Mouse (Mus musculus) neural tube, embryonic 15.5 days (tissue): ENCODE results near the gene Pdha1. TPM values are rescaled to one million over a fixed set of nuclear protein-coding genes. Genes with fewer than 3 reads are reported as not detected.

Experiments
- ATAC-seq: fragments of 200-750 bp; cut with Nextera tagmentation; 2 replicates; pipeline ENCODE4 v1.8.0; 2017; ENCODE audit warnings: mild to moderate bottlenecking, moderate TSS enrichment, moderate library complexity; ENCODE audit not compliant: low FRiP score
- H3K27ac ChIP-seq: fragments of 300-500 bp; sonication (generic); replicated peaks from 2 replicates; pipeline ENCODE4 v1.5.1; 2015; ENCODE audit warnings: mild to moderate bottlenecking, inconsistent platforms
- H3K27me3 ChIP-seq: fragments of 300-500 bp; sonication (generic); replicated peaks from 2 replicates; pipeline ENCODE4 v1.6.1; 2015; ENCODE audit warnings: inconsistent platforms
- H3K36me3 ChIP-seq: fragments of 300-500 bp; sonication (generic); 2 replicates; pipeline ENCODE4 v1.6.1; 2015; ENCODE audit warnings: inconsistent platforms
- H3K4me1 ChIP-seq: fragments of 300-500 bp; sonication (generic); 2 replicates; pipeline ENCODE4 v1.6.1; 2015; ENCODE audit warnings: inconsistent platforms
- H3K4me2 ChIP-seq: fragments of 300-500 bp; sonication (generic); 2 replicates; pipeline ENCODE4 v1.6.1; 2015; ENCODE audit warnings: inconsistent platforms, mild to moderate bottlenecking, moderate library complexity
- H3K4me3 ChIP-seq: fragments of 300-500 bp; sonication (generic); replicated peaks from 2 replicates; pipeline ENCODE4 v1.5.1; 2015; ENCODE audit warnings: mild to moderate bottlenecking, inconsistent platforms
- H3K9ac ChIP-seq: fragments of 300-500 bp; sonication (generic); replicated peaks from 2 replicates; pipeline ENCODE4 v1.6.1; 2015; ENCODE audit warnings: mild to moderate bottlenecking, inconsistent platforms
- H3K9me3 ChIP-seq: fragments of 300-500 bp; sonication (generic); replicated peaks from 2 replicates; pipeline ENCODE4 v1.6.1; 2016; ENCODE audit warnings: inconsistent platforms
- WGBS: fragments of 180-500 bp; shearing (Covaris S2); methylation state at CpG from one replicate; pipeline ENCODE4 v1.1.7; 2015; ENCODE audit warnings: mixed read lengths; 5-methylcytosine and 5-hydroxymethylcytosine counted together
- polyA plus RNA-seq: library from polyadenylated mRNA; unstranded; fragments of >200 nt; fragmentation: Nextera tagmentation; extraction: Ambion mirVana; gene quantifications from 2 replicates; pipeline ENCODE4 v1.2.1, GENCODE M21; 2015

Gene Pdha1
- polyA plus RNA-seq, 1 experiment from 2014 or later, result 163 TPM

DNA sequence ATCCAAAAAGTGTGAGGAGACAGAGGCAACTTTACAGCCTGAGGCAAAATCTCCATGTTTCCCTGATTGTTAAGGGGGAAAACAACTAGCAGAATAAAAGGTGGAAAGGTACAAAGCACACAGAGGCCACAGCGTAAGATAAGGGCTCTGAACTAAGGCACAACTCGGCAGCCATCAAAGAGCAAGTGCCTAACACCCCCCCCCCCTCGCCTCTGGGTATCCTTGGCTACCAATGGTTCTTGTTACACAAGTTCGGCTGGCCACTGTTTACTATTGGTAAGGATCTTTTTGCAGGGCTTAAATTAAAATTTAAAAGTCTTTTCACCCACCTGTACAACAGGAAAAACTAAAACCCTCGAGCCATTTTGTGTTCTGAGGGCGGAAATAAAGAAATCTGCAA is 2.5 kb downstream of the Pdha1 start:
- 28% methylated on average over 6 of the region's 6 CpGs for WGBS
- Histone ChIP-seq H3K4me1 (peaks cover 6% of the 10 kb centered on the region; the same call in 1 of the 2 replicates), H3K27me3 (no peaks in the 10 kb centered on the region), H3K36me3 (no peaks in the 10 kb centered on the region), H3K9me3 (no peaks in the 10 kb centered on the region), H3K4me3 (no peak overlapping the region), H3K9ac (no peak overlapping the region), H3K27ac (no peak overlapping the region), H3K4me2 (peak overlapping the region; percentile 60)
- ATAC-seq, result no peak

DNA sequence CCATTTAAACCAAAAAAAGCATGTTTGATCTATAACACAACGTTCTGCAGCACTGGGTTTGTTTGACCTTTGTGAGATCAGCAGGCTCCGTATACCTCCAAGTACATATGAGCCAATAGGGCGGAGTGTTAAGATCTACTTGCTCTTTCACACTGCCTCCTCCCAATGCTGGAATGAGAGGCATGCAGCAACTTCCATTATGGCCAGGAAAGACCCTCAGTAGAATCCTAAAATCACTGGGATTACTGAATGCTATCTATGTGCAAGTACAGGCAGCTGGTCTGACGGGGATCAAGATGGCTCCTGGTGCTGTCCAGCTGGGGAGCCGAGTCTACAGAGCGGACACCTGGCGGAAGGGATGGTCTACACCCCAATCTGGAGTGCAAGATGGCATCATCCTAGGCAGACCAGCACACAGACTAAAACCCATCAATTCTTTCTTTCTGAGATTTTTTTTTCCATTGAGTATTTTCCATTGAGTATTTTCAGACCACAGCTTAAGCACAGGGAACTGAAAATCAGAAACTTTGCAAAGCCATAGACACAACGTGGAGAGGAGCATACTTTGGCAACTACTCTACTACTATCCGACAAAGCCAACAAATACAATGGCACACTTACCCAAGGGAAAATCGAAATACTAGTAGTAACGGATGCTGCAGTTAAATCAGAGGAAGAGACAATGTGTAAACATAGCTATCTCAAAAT is 3.9 kb downstream of the Pdha1 start:
- Histone ChIP-seq H3K4me1 (peaks cover 6% of the 10 kb centered on the region; the same call in 1 of the 2 replicates), H3K36me3 (no peaks in the 10 kb centered on the region), H3K27ac (no peak overlapping the region), H3K27me3 (no peaks in the 10 kb centered on the region), H3K4me2 (no peak overlapping the region), H3K4me3 (no peak overlapping the region), H3K9me3 (no peaks in the 10 kb centered on the region), H3K9ac (no peak overlapping the region)
- WGBS, result 82% methylated on average over 11 of the region's 11 CpGs
- ATAC-seq, result no peak

DNA sequence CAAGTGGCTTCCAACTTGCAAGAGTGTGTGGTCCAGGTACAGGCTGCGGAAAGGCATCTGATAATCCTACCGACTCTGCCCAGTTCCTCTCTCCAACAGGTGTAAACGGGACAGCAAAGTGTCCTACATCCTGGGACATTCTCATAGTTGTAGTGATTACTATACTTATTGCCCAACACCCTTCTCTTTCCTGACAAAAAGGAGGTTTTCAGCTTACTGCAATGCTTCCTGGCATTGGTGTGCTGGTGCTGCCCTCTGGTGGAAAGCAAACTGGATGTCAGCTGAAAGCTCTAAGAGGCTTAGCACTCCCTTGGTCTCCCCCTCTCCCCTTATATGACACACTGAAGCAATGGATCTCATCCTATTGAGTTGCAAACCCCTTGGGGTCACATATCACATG is 21.6 kb downstream of the Pdha1 start:
- ATAC-seq, result peak; percentile 70; the same call in 1 of the 2 replicates
- WGBS, result 88% methylated on average over 3 of the region's 3 CpGs
- no peak overlapping the region for H3K4me2 ChIP-seq
- no peak overlapping the region for H3K4me3 ChIP-seq
- no peak overlapping the region for H3K9ac ChIP-seq
- peaks cover 8% of the 10 kb centered on the region; the same call in 1 of the 2 replicates for H3K36me3 ChIP-seq
- H3K4me1 ChIP-seq, result no peaks in the 10 kb centered on the region
- H3K27me3 ChIP-seq, result peaks cover 6% of the 10 kb centered on the region; the same call in 1 of the 2 replicates
- no peaks in the 10 kb centered on the region for H3K9me3 ChIP-seq
- no peak overlapping the region for H3K27ac ChIP-seq

DNA sequence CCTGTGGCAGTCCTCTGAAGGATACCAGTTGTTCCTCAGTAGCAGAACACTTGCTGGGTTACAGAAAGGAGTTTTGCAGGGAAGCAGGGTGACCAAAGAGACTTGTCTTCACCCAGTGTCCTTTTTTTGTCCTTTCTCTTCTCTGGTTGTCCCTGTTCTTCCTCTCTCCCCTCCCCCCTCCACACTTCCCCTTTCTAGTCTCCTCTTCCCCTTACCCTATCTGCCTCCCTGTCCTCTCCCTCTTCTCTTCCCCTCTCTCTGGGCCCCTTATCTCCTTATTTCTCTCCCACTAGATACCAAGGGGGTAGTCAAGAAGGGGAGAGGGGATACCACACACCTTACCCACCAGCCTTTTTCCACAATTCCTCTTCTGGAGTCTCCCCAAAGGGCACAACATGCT is 22.1 kb downstream of the Pdha1 start:
- H3K9ac ChIP-seq, result no peak overlapping the region

DNA sequence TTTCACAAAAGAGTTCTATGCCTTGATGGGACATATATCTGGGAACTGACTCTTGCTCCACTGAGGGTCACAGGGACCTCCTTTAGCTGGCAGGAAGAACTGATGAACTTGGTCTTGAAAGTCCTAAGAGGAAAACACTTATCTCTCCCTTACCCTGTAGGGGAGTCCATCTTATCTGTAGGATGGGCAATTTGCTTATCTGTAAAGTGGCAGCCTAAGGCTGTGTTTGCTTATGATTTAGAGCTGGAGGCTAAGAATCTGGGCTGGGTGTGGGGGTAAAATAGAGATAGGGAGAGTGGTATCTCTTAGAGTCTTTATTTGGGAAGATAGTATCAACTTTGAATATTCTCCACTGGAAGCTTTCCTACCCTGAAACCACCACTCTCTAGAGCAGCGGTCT is 24.4 kb downstream of the Pdha1 start:
- 100% methylated on average over 1 of the region's 1 CpGs for WGBS
- peaks cover 6% of the 10 kb centered on the region; the same call in 1 of the 2 replicates for H3K27me3 ChIP-seq
- H3K4me1 ChIP-seq, result no peaks in the 10 kb centered on the region
- no peaks in the 10 kb centered on the region for H3K36me3 ChIP-seq
- no peak for ATAC-seq
- no peak overlapping the region for H3K9ac ChIP-seq
- no peak overlapping the region for H3K27ac ChIP-seq
- H3K9me3 ChIP-seq, result no peaks in the 10 kb centered on the region
- H3K4me2 ChIP-seq, result no peak overlapping the region
- H3K4me3 ChIP-seq, result no peak overlapping the region

More for the DNA sequence above, 22.1 kb downstream of the Pdha1 start:
- Histone ChIP-seq H3K9me3 (no peaks in the 10 kb centered on the region), H3K4me3 (no peak overlapping the region), H3K4me2 (no peak overlapping the region), H3K27me3 (peaks cover 6% of the 10 kb centered on the region; the same call in 1 of the 2 replicates), H3K36me3 (peaks cover 8% of the 10 kb centered on the region; the same call in 1 of the 2 replicates), H3K4me1 (no peaks in the 10 kb centered on the region), H3K27ac (no peak overlapping the region)
- no peak for ATAC-seq

DNA sequence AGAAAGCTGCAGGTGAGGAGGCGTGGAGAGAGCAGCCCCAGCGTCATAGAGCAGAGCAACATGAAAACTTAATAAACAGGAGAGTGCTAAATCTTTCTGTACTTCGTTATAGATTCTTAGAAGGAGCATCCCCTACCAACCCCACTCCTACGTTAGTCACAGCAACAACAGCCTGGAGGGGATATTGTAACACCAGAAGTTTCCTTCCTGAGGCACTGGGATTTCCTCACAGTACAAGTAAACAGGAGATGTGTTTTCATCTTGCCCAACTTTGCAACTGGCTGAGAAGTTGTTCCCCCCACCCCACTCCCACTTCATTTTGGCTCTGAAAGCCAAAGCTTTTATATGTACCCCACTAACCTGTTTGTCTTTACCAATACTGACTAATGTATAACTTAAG is 30.4 kb downstream of the Pdha1 start:
- no peak overlapping the region for H3K9ac ChIP-seq
- no peaks in the 10 kb centered on the region for H3K4me1 ChIP-seq
- no peak overlapping the region for H3K4me2 ChIP-seq
- no peaks in the 10 kb centered on the region for H3K9me3 ChIP-seq
- WGBS, result 73% methylated on average over 4 of the region's 4 CpGs
- ATAC-seq, result no peak
- H3K36me3 ChIP-seq, result no peaks in the 10 kb centered on the region
- peaks cover 4% of the 10 kb centered on the region; the same call in 1 of the 2 replicates for H3K27me3 ChIP-seq
- no peak overlapping the region for H3K4me3 ChIP-seq
- H3K27ac ChIP-seq, result no peak overlapping the region

DNA sequence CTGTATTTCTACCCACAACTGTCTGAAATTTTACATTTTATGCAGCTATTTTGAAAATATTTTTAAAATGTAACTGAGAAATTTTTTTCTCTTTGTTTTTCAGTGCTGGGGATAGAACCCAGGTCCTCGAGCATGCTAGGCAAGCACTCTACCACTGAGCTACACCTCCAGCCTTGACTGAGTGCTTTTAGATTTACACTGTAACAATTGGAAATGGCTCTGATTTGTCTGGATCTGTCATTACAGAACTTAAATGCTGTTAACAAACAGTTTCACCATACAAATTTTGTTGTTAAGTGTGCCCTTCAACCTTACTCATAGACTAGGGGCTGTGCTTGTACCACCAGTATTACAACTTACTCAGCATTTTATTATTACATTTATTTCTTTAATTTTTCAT is 46.2 kb downstream of the Pdha1 start:
- H3K9me3 ChIP-seq, result no peaks in the 10 kb centered on the region
- H3K4me3 ChIP-seq, result no peak overlapping the region
- 83% methylated on average over 1 of the region's 1 CpGs for whole genome bisulfite sequencing
- H3K4me1 ChIP-seq, result no peaks in the 10 kb centered on the region
- no peaks in the 10 kb centered on the region for H3K36me3 ChIP-seq
- no peak overlapping the region for H3K9ac ChIP-seq
- no peak for ATAC-seq
- no peak overlapping the region for H3K4me2 ChIP-seq
- H3K27ac ChIP-seq, result no peak overlapping the region
- H3K27me3 ChIP-seq, result no peaks in the 10 kb centered on the region; the same call in 1 of the 2 replicates

Other genes with a start within 250 kb of the Pdha1 start
- gene Map3k15, start 150.0 kb downstream of the Pdha1 start, polyA plus RNA-seq, result 0.14 and 0.28 TPM in 2 replicates